Mouse (Mus musculus) brain, embryonic 14.5 days (tissue): ENCODE data around the gene Rtl8a.
"Not testable (repeated sequence)": the region's sequence is repeated elsewhere in the genome, so short reads cannot be mapped to it uniquely, and the experiment has no call there.

Experiments used
- CTCF ChIP-seq: fragments of 200-500 bp; IDR thresholded peaks from 2 replicates; pipeline ENCODE4 v1.5.1; 2012; ENCODE audit warnings: inconsistent platforms, mild to moderate bottlenecking, moderate library complexity, borderline replicate concordance; ENCODE audit not compliant: insufficient read depth, insufficient read length; ENCODE audit errors: extremely low read depth
- POLR2A ChIP-seq: fragments of 200-500 bp; IDR thresholded peaks from 2 replicates; pipeline ENCODE4 v1.6.1; 2012; ENCODE audit warnings: mild to moderate bottlenecking, inconsistent platforms, borderline replicate concordance; ENCODE audit not compliant: poor library complexity, insufficient read depth, insufficient read length, severe bottlenecking; ENCODE audit errors: extremely low read depth

GRCm38 (mm10) chrX:53670696-53671095 lies 27.2 kb upstream of the Rtl8a start:
- TF ChIP-seq POLR2A, CTCF: not testable (repeated sequence)
